Mouse (Mus musculus): Measurements from ENCODE around the gene Rbm8a.
"Not testable (repeated sequence)": the region's sequence is repeated elsewhere in the genome, so short reads cannot be mapped to it uniquely, and the experiment has no call there.

Rbm8a gene

DNA sequence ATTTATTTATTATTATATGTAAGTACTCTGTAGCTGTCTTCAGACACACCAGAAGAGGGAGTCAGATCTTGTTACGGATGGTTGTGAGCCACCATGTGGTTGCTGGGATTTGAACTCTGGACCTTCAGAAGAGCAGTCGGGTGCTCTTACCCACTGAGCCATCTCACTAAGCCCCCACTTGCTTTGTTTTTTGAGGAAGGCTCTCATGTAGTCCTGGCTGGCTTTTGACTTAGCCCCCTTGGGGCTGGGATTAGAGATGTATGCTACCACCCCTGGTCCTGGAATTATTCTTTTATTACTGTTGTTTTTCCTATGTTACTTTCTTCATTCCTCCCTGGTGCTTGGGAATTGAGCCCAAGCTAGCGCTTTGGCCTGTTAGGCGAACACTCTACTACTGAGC, 23.7 kb upstream of the Rbm8a start:
- DNase-seq, result not testable (repeated sequence)

DNA sequence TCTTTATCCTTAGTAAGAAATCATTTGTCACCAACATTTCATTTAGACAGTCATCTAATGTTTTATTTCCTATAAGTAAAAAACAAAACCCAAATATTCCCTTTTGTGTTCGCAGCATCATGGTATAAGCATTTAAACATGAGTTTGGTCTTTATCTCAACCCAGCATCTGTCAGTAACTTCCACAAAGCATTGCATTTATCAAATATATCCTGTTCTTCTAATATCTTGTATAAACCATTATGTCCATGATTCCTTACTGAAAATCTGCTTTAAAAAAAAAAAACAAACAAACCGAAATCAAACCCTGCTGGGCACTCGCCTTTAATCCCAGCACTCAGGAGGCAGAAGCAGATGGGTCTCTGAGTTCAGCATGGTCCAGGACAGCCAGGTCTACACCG, 23.1 kb upstream of the Rbm8a start:
- DNase-seq, result no peak

DNA sequence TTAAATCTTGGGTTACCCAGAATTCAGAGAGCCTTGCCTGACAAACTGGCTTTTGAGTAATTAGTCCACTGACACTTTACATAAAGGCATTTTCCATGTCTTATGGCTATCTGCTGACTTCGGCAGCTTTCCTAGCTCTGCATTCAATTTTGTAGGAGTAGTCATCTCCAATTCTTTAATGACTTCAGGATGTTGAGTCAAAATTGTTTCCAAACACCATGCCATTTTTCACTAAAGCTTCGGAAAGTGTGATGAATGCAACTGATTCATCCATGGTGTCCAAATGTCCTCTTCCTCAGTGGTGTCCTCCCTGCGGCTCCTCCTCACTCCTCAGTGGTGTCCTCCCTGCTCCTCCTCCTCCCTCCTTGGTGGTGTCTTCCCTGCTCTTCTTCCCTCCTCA, 11.8 kb upstream of the Rbm8a start:
- DNase-seq, result no peak

DNA sequence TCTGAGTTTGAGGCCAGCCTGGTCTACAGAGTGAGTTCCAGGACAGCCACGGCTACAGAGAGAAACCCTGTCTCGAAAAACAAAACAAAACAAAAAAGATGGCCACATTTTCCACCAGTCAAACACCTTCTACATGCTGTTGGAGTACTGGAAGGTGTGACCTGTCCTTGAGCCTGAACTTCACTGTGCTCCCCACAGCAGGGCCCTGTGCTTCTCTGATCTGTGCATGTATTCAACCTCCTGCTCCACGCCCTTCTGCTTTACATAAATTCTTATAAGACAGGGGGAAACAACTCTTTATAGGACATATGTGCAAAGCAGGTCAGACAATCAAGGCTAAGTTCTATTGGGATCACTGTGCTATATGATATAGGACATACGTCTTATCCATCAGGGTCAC, 6.5 kb upstream of the Rbm8a start:
- no peak for DNase-seq

DNA sequence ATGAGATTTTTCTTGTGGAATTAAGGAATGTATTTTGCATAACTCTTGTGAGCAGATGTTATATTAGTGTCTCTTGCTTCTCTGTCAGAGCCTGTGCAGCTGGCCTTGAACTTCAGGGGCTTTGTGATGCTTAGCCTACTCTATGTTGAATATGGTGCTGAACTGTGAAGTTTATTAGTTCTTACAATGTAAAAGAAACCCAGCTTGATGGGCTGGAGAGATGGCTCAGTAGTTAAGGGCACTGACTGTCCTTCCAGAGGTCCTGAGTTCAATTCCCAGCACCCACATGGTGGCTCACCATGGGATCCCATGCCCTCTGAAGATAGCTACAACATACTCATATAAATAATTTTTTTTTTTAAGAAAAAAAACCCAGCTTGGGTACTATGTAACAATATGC, 2.3 kb downstream of the Rbm8a start:
- no peak for DNase-seq

DNA sequence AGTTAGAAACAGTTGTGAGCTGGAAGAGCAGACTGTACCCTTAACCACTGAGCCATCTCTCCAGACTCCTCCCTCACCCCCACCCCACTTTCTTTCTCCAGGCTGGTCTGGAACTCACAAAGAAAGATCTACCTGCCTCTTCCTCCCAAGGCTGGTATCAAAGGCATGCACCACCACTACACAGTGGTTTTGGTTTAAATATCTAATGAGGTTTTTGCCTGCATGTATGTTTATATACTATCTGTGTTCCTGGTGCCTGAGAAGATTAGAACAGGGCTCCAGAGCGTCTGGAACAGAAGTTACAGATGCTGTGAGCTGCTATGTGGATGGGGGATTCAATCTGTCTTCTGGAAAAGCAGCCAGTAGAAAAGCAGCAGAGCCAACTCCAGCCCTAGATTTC, 4.3 kb downstream of the Rbm8a start:
- no peak for DNase-seq

DNA sequence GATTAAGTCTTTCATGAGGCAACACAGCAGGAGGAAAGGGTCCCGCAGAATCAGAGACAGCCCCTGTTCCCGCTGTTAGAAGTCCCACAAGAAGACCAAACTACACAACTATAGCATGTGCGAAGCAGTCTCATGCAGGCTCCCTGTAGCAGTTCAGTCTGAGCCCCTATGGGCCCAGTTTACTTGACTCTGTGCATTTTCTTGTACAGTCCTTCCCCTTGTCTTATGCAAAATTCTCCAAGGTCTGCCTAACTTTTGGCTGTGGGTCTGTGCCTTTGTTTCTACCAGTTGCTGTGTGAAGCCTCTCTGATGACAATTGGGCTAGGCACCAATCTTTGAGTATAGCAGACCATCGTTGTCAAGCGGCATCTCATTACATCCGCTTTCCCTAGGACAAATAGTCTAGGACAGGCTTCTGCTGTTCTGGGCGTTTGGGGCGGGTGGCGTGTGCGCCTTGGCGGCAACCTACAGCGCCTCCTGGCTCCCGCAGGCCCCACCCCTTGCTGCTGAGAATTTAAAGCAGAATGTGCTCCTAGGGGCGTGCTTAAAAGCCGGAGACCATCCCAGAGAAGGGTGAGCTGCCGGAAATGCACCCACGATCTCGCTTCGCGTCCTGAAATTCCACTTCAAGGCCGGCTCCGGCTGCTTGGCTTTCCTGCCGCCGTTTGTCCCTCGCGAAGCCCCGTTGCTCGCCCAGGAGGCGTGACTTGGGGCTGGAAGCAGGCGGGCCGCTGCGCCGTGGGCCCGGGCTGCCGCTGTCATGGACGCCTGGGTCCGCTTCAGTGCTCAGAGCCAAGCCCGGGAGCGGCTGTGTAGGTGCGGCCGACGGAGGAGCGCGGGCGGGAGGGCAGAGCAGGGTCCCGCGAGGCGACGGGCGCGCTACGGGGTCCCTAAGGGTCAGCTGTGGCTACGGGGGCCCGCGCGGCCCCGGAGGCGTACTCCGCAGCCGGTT, 5.5 kb downstream of the Rbm8a start, which contains the start of the genes Pex11b and Gm42957:
Gene Pex11b (plus strand): TSS at position 449 of the 952 bp plus-strand sequence.
Gene Gm42957 (plus strand): TSS at position 547 of the 952 bp plus-strand sequence.
- DNase-seq, result peak; percentile 69 to 77

DNA sequence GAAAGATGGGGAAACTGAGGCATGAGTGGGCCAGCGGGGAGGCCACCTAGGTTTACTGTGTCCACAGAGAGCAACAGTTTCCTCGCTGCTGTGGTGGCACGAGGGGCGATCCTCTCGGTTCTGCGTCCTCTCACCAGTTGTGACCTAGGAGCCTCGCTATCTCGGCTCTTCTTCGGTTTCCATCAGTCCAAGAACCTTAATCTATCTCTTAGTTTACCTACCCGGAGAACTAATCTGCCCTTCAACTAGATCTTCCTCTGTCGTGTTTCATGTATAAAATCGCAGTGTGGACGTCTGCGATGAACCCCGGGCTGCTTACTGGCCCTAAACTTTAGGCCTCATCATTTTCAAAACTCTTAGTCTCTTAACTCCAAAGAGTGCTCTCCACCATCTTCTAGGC, 6.2 kb downstream of the Rbm8a start:
- DNase-seq, result no peak

DNA sequence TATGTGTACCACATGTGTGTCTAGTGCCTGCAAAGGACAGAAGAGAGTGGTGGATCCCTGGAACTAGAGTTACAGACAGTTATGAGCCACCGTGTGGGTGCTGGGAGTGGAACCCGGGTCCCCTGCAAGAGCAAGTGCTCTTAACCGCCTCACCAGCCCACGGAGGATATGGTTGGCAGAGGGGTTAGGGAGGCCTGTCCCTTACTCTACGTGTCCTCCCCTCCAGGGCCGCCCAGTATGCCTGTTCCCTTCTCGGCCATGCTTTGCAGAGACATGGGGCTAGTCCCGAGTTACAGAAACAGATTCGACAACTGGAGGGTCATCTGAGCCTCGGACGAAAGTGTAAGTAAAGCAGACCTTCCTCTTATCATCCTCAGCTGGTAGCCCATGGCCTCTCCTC, 6.7 kb downstream of the Rbm8a start:
- no peak for DNase-seq

DNA sequence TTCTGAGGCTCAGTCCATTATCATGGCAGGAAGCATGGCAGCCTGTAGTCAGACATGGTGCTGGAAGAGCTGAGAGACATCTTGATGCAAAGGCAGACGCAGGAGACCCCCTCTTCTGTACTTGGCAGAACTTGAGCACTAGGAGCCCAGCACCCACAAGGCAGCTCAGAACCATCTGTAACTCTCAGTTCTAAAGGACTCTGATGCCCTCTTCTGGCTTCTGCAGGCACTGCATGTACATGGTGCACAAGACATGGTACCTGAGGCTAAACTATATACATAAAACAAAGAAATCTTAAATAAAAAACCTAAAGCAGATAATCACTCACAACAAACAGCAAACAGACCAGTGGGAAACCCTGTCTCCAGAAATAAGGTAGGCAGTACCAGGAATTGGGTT, 9.5 kb downstream of the Rbm8a start:
- peak; percentile 48 to 76 for DNase-seq

DNA sequence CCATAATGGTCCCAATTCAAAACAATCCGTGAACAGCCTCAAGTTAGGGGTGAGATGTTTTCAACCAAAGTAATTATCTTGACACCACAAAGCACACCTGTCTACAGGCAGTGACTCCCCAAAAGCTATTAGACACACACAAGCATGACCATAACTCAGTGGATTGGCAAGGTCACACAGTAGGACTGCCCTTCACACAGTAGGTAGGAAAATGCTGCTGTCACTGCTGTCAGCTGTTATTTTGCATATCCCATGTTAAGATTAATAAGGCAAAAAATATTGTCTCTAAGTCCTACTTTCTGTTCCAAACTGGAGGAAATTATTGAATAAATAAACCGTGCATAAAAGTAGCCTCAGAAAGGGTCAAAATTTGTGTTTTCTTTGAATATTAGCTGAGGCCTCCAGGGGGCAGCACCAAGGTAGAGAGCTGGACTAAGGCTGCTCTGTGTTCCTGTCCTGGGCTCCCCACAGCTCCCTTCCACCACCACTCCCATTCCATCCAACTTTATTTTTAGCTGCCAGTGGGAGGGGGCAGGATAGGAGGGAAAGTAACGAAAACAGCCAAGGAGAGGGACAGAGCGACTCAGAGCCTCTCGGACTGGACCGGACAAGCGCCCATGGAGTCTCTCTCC, 15.4 kb downstream of the Rbm8a start, which contains the start of gene Itga10:
Gene Itga10 (plus strand): TSS at position 567 of the 632 bp plus-strand sequence.
- DNase-seq, result peak in 1 of 2 experiments; percentile 52

DNA sequence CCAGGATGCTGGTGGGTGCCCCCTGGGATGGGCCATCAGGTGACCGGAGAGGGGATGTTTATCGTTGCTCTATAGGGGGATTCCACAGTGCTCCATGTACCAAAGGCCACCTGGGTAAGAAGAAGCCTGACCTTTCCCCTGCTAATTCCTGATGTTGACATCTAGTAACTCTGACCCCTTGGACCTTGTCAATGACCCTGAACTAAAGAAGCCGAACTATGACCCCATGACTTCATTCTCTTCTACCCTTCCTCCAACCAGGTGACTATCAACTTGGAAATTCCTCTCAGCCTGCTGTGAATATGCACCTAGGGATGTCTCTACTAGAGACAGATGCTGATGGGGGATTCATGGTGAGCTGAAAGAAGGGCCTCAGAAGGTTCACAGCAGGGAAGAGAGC, 17.6 kb downstream of the Rbm8a start:
- no peak for DNase-seq

DNA sequence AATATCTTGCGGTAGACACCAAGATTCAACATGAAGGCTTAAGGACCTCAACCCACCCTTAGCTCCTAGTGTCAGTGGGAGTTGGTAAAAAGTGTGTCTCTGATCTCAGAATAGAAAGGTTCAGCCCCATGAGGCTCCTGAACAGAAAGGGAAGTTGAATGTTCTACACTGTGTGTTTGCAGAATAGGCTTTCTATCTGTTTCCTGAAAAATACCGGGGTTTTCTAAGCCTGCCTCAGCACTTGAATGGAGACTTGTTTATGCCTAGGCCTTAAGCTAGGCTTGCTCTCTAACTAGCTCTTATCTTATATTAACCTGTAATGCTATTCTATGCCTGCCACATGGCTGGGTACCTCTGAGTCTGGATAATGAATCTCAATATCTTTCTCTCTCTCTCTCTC, 31.2 kb downstream of the Rbm8a start:
- DNase-seq, result no peak

DNA sequence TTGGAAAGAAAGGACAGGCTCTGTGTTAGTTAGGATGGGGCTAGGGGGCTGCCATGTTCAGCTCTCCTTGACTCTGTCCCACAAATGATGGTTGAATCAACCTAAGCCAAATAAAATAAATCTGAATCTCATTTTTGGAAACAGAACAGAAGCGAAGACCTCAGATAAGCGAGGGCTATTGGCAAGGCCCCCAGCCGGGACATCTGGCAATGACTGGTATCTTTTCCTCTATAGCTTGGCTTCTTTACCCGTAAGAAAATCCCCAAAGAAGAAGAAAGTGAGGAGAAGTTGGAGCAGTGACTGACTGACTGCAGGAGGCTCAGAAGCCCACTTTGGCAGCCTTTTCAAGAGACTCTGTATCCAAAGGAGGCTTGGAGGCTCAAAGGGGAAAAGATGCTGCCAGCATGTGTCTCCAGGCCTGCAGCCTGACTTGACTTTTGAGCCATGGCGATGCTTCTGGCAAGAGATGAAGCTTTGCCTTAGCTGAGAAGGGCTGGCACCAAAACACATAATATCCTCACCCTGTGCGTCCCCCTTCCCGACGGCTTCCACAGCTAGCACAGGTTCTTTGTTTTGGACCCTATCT, 33.1 kb downstream of the Rbm8a start:
- no peak for DNase-seq

DNA sequence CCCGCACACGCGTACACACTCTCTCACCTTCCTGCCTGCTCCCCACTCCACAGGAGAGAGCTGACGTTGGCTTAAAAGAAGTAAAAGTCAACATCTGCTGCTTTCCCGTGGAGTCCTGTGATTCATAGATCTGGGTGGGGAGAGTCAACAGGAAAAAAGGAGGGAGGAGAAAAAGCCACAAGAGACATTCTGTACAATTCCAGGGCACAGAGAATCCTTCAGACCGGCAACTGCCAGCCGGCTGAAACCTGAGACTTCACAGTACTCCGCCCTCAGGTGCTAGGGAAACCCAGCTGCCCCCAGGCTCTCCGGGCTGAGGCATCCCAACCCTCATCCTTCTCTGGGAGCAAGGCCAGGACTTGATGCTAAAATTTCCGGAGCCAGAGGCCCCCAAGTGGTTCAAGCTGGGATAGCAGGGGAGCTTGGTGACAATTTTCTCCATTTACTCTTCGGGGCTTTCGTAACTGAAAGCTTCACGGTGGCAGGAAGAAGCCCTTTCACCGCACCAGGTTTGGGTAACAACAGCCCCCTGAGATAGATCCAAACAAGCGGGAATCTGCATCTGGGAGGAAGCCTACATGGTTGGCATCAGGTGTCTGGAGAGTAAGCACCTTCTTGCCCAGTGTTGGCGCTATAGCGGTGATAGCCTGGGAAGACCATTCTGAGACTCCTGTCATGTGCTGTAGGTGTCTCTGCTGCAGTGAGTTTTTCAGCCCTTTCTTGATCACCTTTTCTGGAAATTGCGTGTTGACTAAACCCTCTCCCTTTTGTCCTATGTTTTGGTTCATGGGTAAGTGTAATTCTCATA, 33.9 kb downstream of the Rbm8a start:
- peak; percentile 41 to 77 for DNase-seq

DNA sequence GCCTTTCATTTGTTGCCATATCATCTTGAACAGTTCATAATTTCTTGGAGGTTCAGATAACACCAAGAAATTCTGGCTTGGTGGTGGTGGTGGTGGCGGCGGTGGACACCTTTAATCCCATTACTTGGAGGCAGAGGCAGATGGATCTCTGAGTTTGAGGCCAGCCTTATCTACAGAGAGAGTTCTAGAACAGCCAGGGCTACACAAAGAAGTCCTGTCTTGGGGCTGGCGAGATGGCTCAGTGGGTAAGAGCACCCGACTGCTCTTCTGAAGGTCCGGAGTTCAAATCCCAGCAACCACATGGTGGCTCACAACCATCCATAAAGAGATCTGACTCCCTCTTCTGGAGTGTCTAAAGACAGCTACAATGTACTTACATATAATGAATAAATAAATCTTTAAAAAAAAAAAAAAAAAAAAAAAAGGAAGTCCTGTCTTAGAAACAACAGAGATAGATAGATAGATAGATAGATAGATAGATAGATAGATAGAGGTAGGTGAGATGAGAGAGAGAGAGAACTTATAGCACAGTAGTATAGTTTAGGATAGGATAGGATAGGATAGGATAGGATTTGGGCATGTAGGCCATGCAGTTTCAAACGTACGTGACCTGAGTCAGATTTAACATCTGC, 36.1 kb downstream of the Rbm8a start:
- not testable (repeated sequence) for DNase-seq

DNA sequence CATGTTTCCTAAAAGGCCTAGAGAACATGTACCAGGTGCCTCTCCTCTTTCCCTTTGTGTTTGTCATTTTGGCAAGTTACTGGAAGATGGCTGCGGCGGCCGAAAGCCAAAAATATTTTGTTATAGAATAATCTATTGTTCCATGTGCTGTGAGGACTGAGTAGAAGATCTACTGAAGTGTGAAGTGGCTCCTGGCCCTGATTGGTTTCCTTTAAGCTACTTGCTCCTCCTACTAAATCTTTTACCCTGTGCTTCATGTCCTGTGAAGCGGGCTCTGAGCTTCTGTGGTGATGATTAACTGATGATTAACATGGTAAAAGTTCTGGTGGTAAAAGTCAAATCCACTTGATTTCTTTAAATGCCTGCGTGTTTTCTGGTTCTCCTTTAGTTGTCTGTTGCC, 37.2 kb downstream of the Rbm8a start:
- no peak for DNase-seq

DNA sequence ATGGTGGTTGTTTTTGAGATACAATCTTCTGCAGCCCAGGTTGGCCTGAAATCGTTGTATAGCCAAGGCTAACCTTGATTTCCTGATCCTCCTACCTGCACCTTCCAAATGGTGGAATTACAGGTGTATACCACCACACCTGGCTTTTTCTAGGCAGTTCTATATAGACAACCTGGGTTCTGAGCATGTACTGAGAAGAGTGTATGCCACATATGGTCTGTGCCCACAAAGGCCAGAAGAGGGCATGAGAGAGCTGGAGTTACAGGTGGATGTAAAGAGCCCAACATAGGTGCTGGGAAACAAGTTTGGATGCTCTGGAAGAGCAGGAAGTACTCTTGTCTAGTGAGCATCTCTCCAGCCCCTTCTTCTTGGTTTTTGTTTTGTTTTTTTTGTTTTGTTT, 37.6 kb downstream of the Rbm8a start:
- no peak for DNase-seq

DNA sequence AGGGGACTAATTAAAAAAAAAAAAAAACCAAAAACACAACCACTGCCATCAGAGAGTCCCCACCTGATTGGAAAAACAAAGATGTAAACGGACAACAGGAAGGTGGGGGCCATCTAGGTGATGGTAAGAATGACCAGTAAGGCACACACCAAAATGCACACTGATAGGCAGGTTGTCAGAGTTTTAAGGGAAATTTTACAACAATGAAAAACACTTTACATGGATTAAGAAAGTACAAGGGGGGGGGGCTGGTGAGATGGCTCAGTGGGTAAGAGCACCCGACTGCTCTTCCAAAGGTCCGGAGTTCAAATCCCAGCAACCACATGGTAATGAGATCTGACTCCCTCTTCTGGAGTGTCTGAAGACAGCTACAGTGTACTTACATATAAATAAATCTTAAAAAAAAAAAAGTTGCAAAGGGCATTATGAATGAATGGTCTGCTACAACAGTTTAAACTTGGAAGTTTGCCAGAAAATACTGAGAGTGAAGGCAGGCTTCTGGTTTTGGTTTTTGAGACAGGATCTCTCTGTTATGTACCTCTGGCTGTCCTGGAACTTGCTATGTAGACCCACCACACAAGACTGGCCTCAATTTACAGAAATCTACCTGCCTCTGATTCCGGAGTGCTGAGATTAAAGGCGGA, 38.8 kb downstream of the Rbm8a start:
- no peak for DNase-seq

DNA sequence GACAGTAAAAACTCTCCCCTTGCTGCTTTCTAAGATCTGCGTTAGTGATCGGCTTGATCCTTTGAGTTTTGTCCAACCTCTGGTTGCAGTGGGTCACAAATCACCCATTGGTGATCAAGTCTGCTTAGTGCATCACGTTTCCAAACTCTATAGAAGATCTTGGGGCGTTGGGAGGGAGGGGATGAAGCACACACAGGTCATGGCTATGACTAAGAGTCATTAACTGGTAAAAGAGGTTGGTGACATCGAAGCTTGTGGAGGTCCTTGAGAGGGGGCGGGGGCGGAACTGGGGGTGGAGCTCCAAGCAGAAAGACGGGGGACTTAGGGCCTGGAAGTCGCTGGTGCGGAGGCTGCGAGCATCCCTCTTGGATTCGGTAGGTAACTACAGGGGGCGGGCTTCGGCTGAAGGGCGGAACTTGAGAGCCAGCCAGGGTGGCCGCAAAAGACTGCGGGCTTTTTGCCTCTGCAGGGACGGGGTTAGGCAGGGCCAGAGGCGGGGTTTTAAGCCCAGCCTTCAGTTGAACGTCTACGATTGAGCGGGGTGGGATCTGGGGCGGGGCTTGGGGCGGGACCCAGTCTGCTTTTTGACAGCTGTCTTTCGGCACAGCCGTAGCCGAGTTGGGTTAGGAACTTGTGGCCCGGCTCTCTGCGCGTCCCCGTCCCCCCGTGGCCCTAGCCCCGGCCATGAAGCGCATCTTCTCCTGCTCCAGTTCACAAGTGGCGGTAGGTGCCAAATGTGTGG, 40.2 kb downstream of the Rbm8a start, which contains the start of gene Ankrd35:
Gene Ankrd35 (plus strand): TSS at position 405 of the 742 bp plus-strand sequence.
- peak; percentile 71 for DNase-seq

DNA sequence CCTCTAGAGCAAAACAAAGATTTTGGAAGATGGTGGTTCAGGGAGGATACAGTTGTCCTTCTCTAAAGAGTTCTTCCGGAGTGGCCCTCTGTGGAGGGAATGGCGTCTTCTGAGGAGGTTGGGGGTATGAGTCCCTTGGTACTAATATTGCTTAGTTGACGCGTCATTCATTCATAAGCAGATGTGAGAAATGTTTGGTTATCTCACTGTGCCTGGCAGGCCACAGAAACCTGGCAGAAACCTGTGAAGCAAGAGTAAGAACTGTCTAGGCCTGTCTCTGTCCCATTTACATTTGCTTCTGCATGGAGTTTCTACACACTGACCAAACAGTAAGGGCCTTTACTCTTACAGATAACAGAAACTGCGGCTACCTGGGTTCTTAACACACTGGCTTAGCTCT, 41.8 kb downstream of the Rbm8a start:
- DNase-seq, result no peak
